Mouse (Mus musculus) brain, embryonic 14.5 days (tissue): Measurements from ENCODE around the gene Dyrk4.

Experiments used
- CTCF ChIP-seq: fragments of 200-500 bp; IDR thresholded peaks from 2 replicates; pipeline ENCODE4 v1.5.1; 2012; ENCODE audit warnings: inconsistent platforms, mild to moderate bottlenecking, moderate library complexity, borderline replicate concordance; ENCODE audit not compliant: insufficient read depth, insufficient read length; ENCODE audit errors: extremely low read depth
- POLR2A ChIP-seq: fragments of 200-500 bp; IDR thresholded peaks from 2 replicates; pipeline ENCODE4 v1.6.1; 2012; ENCODE audit warnings: mild to moderate bottlenecking, inconsistent platforms, borderline replicate concordance; ENCODE audit not compliant: poor library complexity, insufficient read depth, insufficient read length, severe bottlenecking; ENCODE audit errors: extremely low read depth

- TF ChIP-seq CTCF: no peak
- no peak for TF ChIP-seq POLR2A
These were observed 16.4 kb upstream of the Dyrk4 start for GRCm38 (mm10) chr6:126938047-126938446.
